8 mouse cellular contexts compared by ENCODE assay signal in the genomic region with DNA sequence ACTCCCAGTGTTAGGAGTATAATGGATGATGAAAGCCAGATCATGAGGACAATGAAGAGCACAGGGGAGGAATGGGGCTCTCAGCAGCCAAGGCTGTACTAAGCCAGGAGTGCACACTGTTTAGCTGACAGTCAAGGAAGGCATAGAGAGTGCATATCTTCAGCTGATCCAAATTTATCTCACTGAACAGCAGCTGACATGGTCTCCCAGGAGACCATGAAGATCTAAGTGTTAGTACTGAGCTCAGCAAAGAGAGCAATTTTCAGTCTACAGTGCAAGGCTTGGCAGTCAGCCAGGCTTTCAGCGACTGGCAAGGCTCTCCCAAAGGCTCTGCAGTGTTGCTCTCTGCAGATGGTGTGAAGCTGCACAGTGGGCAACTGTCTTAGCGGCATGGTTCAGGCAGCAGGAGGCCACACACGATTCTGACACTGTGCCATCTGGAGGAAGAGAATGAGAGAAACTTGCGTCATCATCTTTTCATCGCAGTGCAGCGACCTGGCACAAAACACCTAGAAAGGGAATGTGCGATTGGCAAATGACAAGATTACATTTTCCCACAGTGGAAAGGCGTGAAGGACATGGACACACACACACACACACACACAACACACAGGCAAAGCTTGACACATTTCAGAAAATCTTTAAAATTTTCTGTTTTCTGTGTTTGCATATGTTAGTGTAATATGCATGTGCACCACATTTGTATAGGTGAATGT.
DNase-seq lines count a peak whose midpoint lies in the region; ATAC-seq and TF ChIP-seq lines count a peak whose summit lies in the region.

No protein-coding gene starts in this region.

- peak; percentile 97 for ATAC-seq in hindbrain, embryonic 15.5 days (ENCODE audit: low FRiP score, low read depth)
- ATAC-seq in midbrain, embryonic 15.5 days (replicated peaks): peak; percentile 96

- H3K27me3 ChIP-seq in hindbrain, embryonic 15.5 days: no peaks in the 10 kb centered on the region
- H3K27me3 ChIP-seq in midbrain, embryonic 15.5 days (replicated peaks): no peaks in the 10 kb centered on the region

- no peak overlapping the region for H3K4me3 ChIP-seq in gastrocnemius, adult 2 months
- no peak overlapping the region for H3K4me3 ChIP-seq in hindbrain, embryonic 15.5 days
- no peak overlapping the region for H3K4me3 ChIP-seq in midbrain, embryonic 15.5 days

- WGBS in hindbrain, embryonic 15.5 days: 26% methylated on average over 8 of the region's 8 CpGs
- WGBS in midbrain, embryonic 15.5 days: 23% methylated on average over 8 of the region's 8 CpGs

- no peak overlapping the region for H3K9ac ChIP-seq in hindbrain, embryonic 15.5 days
- H3K9ac ChIP-seq in midbrain, embryonic 15.5 days: no peak overlapping the region

- intact Hi-C loops in gastrocnemius, adult 2 months (cut with DNase I): no loop called here

- no peaks in the 10 kb centered on the region for H3K36me3 ChIP-seq in hindbrain, embryonic 15.5 days
- H3K36me3 ChIP-seq in midbrain, embryonic 15.5 days (replicated peaks): no peaks in the 10 kb centered on the region

- peak overlapping the region; percentile 2; the same call in 1 of the 2 replicates for H3K27ac ChIP-seq in gastrocnemius, adult 2 months
- peak overlapping the region; percentile 59 for H3K27ac ChIP-seq in hindbrain, embryonic 15.5 days (replicated peaks)
- peak overlapping the region; percentile 72 for H3K27ac ChIP-seq in midbrain, embryonic 15.5 days

- peaks cover 12% of the 10 kb centered on the region; the same call in 1 of the 2 replicates for H3K4me1 ChIP-seq in hindbrain, embryonic 15.5 days (replicated peaks)
- peaks cover 11% of the 10 kb centered on the region; the same call in 1 of the 2 replicates for H3K4me1 ChIP-seq in midbrain, embryonic 15.5 days

- DNase-seq in adrenal gland, postnatal 10 days: peak; percentile 69
- peak; percentile 76 to 84 for DNase-seq in cerebellum, adult 18-20 months
- DNase-seq in gastrocnemius, adult 2 months: peak; percentile 67
- DNase-seq in left cerebral cortex, adult 18-20 months (ENCODE audit: low spot score in 2 of 2): peak; percentile 72 to 95
- peak; percentile 92 for DNase-seq in telencephalon, adult 2 months (ENCODE audit: low read depth, low spot score)
- no peak for DNase-seq in embryo, embryonic 9.5 days (ENCODE audit: extremely low spot score)

- no peaks in the 10 kb centered on the region for H3K9me3 ChIP-seq in hindbrain, embryonic 15.5 days
- no peaks in the 10 kb centered on the region for H3K9me3 ChIP-seq in midbrain, embryonic 15.5 days

- H3K4me2 ChIP-seq in hindbrain, embryonic 15.5 days: peak overlapping the region; percentile 17
- no peak overlapping the region for H3K4me2 ChIP-seq in midbrain, embryonic 15.5 days

- no peak for TF ChIP-seq CTCF in gastrocnemius, adult 2 months (IDR thresholded peaks at IDR 0.05)

Comparison
In these comparisons a context has a peak if more than half of its experiments do, and no peak if none do; other contexts are left out.
1. H3K27ac ChIP-seq: peak in every context shown above with its lines; median percentile 72 in midbrain, embryonic 15.5 days; 59 in hindbrain, embryonic 15.5 days; 2 in gastrocnemius, adult 2 months.